Mouse (Mus musculus) forelimb bud, embryonic 11.5 days (tissue): Measurements from ENCODE around the gene Tcp1.

Experiments used
- DNase-seq: peaks from one replicate; pipeline ENCODE4 v3.0.0-alpha.2; 2012; ENCODE audit warnings: low read depth, low spot score

The Tcp1 gene

GRCm38 (mm10) chr17:12973851-12974250, 58.4 kb downstream of the Tcp1 start:
- DNase-seq = no peak
